Mouse (Mus musculus): Measurements from ENCODE around the gene Pidd1.

GRCm38 (mm10) chr7:141471236-141471635 lies 27.4 kb upstream of the Pidd1 start:
- TF ChIP-seq CTCF (IDR thresholded peaks at IDR 0.05; ENCODE audit: control insufficient read depth, insufficient read depth, insufficient replicate concordance, low read depth, low read length) (no peak), POLR2A (IDR thresholded peaks at IDR 0.05; ENCODE audit: control insufficient read depth, low read depth, low read length) (no peak)

Measured in testis, adult 2 months (tissue).